Mouse (Mus musculus): Measurements from ENCODE around the gene Galnt5.

The Galnt5 gene

DNA sequence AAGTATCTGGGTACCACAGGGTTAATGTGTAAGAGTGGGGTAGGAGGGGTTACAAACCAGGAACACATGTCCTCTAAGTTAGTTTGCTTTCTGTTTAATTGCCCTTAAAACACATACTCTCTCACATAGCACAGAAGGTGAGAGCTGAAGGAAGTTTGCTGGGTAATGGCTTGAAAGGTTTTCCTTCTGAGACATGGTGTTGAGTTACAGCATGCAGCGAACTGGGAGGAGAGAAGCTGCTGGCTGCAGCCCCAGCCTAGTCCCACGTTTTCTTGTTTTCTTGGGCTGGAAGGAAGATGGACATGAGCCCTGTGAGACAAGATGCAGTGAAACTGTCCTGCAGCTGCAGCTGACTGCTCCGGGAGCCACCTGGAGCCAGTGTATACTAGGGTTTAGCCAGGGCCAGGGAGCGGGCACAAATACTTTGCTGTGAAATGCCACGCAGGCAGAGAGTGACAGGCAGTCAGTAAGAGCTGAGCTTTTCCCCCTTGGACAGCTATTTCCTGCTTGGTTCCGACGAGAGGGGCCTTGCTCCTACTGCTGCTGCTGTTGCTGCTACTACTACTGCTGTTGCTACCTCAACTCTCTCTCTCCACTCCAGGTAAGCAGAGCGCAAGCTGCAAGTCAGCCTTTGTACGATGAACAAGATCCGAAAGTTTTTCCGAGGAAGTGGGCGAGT lies at the start of gene Galnt5:
Galnt5 (plus strand) TSS at position 133 of the 679 bp plus-strand sequence.
- no peak for DNase-seq

DNA sequence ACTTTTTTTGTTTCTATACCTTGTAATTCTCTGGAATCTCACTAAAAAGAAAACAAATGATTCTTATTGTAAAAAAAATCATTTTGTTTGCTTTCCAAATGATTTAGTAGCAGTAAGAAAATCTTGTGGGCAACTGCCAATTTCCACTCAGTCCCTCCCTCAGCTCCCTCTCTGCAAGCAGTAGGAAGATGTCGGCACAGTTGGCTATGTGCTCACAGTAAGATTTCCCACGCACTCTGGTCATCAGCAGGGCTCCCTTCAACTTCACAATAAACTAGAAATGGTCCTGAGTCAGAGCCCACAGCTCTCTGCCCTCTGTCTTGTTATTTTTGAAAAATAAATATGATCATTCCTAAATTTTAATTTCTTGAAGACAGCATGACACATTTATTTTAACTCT lies 46.1 kb upstream of the Galnt5 start:
- no peak for DNase-seq

DNA sequence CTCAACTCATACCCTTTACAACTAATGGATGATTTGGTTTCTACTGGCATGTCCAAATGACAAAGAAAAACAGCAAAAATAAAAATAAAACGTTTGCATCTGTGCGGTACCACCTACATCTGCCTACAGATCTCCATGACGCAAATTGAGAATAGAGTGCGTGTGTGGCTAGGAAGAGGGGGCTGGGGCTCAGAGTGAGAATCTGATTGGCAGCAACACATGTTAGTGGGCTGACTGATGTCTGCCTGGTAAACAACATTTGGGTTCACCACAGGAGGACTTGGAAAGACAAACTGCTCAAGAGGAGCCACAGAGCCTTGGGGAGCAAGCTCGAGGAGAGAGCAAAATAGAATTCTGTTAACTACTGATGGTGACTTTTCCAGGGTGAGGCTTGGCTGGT lies 36.9 kb upstream of the Galnt5 start:
- DNase-seq: no peak

DNA sequence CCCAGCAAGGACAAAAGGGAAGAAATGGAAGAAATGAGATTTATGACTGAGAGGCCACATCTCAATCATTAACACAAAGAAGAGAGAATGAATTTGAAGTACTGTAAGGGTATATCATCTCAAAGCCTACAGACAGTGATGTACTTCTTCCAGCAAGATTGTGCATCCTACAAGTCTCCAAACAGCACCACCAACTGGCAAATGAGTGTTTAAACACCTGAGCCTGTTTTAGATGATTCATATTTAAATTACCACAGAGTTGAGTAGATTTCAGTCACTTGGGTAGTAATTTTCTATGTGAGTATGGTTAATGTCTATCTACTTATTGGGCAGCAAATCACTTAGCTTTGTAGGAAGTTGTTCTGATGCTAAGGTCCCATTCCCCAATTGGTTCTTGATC lies 15.4 kb upstream of the Galnt5 start:
- no peak for DNase-seq

DNA sequence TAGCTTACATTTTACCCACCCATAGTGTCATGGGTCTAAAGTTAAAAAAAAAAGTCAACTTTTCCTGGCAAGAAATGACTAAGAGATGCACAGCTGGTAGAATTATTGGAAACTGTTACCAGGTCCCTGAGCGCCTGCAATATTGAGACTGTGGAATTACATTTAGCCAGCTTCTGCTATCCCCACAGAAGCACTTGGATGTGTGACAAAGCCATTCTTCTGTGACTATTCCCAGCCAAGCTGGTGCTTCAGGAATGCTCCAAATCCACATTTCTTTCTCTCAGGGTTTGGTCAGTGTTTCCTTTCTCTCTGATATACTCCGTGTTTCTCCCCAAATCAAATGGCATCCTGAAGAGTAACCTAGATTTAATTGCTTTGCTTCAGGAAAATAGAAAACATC lies 6.6 kb upstream of the Galnt5 start:
- no peak for DNase-seq

DNA sequence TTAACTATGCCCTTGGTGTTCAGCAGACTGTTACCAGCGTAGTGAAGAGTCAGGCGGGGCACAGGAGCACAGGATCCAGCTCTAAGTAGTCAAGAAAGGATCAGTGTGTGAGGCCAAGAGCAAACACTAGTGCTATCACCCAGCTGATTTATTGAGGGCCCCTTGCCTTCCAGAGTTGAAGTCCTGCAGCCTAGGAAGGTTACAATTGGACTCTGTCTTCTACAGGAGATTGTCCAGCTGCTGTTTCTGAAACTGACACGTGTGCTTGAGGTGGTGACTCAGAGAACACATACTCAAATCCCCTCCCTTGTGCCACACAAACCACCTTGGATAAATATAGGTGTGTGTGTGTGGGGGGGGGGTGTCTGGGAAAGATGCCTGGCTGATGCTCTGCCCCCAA lies 3.8 kb downstream of the Galnt5 start:
- no peak for DNase-seq

DNA sequence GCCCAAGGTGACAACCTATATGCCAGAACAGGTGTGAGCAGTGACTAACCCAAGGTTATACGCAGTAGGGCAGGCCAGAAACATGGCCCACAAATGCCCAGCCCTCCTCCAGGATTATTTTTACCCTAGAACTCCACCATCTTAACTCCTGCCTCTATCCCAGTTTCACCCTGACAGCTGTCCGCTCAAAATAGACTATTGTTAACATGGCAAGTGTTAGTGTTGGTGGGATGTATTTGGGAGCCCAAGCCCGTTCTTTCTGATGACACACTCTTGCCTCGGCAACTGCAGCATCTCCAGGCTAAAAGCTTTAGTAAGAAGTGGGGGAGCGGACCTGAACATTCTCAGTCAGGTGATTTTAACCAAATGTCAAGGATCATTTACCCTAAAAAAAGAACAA lies 9.4 kb downstream of the Galnt5 start:
- no peak for DNase-seq

DNA sequence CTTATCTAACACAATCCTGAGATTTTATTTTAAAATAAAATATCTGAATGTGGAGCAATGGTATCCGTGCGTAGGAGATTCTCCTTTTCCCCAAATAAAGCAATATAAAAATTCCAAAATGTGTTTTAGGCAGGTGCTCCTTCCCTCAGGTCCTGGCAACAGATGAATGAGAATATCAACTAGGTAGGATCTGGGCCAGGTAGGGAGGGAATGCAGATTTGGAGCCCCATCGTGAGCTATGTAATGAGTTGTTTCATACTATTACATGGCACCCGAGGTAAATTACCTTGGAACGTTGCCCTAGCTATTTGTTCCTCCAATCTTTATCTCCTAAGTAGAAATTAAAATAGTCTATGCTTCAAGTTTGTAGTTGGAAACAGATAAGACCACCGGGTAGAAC lies 25.9 kb downstream of the Galnt5 start:
- no peak for DNase-seq

DNA sequence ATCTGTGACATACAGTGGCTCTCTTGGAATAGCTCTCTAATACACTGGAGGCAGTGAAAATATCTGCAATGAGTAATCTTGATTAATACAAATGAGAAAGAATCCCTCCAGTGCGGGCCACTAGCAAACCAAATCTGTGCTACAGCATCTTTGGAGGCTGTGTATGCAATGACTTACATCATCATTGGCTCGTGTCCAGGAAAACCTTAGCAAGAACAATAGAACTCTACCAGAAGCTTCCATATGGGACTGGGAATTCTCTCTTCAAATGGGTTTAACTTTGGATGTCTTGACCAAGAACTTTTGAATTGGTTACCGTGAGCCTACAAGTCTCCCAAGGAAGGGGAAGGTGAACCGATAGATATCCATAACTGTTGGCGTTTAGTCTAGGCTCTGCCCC lies 29.1 kb downstream of the Galnt5 start:
- no peak for DNase-seq

DNA sequence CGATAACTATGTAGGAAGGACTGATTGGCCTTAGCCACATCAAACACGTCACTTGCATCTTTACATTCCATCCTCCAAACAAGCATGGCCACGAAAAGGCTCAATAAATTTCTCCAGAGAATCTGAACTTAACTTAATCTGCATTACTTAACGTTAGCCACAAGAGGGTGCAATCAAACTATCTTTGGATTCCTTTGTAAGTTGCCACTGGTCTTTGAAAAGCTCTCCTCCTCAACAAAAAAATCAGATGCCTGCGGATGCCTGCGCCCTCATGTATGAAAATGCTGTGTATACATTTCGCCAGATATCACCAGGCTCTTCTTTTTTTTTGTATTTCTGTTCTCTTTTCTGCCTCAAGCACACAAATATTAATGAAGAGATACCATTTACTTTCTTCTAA lies 31.7 kb downstream of the Galnt5 start:
- DNase-seq: no peak

DNA sequence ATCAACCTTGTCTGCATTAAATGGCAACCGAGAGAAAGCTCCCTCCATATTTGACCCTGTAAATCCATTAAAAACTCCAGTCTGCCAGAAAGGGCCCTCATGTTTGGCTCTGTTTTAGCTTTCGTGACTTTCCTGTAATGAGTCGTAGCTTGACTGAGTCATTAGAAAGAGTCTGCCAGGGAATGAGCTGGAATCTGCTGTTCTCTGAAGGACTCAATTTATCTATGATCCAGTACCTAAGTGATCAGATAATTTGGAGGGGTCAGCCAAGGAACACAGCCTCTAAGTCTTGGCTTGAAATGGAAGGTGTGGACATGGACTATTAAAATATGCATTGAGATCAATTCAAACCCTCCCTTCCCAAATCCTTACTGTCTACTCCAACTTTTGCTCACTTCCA lies 33.7 kb downstream of the Galnt5 start:
- DNase-seq: no peak

DNA sequence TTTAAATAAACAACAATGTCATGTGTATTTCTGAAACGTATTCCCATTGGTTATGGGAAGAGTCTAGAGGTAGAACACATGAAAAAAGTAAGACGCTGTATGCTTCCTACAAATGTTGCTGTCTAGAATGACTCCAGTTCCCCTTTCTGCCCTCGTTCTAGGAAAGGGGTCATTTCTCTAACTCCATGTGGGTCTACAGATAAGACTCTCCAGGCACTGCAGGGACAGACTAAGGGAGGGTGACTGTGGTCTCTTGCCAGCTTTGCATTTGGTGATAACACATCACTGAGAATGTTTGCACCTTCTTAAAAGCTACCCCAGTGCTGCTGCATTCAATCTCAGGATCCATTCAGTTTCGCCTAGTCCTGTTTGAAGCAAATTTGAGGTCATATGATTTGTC lies 38.0 kb downstream of the Galnt5 start:
- DNase-seq: no peak

DNA sequence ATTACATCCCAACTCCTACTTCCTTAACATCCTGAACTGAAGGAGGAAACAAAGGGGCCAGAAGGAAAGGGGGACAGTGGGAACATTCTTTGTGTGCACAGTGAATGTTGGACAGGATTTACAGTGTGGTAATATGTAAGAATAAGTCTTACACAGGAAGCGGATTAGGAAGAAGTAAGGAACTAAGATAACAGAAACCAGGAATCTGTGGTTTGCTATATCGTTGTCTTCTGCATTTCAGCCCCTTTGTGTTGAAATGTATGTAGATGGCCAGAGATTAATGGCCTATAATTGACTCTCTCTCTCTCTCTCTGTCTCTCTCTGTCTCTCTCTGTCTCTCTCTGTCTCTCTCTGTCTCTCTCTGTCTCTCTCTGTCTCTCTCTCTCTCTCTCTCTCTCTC lies 39.2 kb downstream of the Galnt5 start:
- DNase-seq: no peak

DNA sequence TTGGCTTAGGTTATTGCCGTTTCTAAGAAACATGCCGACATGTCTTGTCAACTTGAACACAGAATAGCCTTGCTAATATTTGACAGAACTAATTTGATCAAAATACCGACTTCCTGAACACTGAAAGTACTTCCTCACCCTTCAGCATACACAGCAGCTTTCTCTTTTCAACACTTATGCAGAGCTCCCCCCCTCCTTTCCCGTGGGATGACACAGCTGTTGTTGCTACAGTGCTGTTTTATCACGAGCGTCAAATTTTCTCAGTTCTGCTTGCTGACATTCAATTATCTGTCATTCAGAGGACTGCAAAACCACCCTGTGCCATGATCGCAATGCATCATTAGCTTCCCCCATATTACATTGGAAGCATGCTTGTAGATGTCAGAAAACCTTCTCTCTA lies 44.2 kb downstream of the Galnt5 start:
- DNase-seq: peak; percentile 8

DNA sequence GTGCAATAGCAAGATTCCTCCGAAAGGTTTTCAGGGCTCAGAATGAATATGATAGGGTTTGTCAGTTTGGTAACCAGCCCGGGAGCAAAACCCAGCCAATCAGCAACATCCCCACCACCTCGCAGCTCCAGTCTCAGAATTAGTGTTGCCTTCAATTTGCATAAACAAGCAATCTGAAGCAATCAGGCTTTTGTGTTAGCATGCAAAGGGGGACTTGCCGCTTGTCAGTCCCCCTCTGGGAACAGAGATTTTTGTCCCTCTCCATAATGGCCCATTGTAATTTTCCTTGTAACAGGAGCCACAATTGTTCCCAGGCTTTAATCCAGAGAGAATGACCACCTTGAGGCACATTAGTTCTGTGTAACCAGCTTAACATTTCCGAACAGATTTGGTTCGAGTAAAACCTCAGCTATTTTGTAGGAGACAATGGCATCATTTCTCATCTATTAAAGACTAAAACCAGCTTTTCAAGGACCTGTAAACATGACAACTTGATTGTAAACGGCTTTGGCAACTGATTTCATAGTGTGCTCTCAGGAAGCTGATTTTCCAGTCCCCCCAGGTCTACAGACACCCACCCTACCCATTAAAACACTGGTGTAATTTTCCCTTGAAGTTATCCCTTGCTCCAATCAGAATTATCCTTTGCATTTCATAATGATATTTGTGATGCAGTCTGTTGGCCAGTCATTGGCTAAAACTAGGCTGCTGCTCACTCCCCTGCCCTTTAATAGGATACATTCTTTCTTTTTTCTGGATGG lies 55.3 kb downstream of the Galnt5 start, which contains the start of gene Ermn:
Ermn (minus strand) TSS at position 44 of the 761 bp plus-strand sequence.
- no peak for DNase-seq

DNA sequence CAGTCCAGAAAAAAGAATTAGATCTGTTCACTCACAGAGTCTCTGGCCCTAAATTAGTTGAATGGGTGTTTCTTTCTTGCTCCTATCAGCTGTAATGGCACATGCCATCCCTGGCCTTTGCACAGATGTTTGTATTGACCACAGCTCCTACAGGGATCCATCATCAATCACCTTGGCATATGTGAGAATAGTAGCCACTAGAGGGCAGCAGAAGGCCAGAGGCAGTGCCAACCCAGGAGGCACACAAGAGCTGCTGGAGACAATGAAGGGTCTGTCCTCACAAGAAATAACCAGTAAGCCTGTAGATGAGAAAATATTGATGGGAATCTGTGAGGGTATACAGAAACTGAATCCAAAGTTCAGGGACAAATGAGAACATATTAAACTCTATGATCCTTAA lies 57.7 kb downstream of the Galnt5 start:
- DNase-seq: peak; percentile 19

DNA sequence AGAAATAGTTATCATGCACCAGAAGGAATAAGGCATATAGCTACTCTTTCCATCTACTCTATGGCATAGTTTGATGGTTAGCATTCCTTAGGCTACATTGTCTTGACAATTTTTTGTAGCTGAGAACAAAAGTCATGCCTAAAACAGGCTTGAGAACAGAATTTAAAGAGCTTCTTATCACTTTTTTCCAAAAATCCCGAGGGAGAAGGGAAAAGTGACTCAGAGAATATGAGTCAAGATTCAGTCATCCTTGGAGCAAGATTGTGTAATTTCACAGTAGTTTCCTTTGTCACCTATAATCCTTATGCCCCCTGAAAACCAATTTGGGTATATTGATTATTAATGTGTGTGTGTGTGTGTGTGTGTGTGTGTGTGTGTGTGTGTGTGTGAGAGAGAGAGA lies 82.2 kb downstream of the Galnt5 start:
- DNase-seq: no peak

DNA sequence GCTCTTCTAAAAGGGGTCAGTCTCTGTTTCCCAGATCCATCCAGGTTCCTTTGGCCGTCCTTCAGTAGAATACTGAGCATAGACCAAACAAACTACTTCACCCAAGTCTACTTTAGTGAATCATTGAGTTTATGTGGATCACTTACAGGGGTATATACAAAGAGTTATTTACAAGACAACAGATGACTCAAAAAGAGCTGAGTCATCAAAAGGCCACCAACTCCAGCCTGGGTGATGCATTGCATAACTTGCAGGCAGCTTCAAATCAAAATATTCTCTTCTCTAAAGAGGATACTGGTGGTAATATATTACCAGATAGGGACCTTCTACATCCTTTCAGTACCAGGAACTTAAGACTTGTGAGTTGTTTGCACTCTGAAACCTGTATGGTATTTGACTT lies 88.7 kb downstream of the Galnt5 start:
- no peak for DNase-seq

DNA sequence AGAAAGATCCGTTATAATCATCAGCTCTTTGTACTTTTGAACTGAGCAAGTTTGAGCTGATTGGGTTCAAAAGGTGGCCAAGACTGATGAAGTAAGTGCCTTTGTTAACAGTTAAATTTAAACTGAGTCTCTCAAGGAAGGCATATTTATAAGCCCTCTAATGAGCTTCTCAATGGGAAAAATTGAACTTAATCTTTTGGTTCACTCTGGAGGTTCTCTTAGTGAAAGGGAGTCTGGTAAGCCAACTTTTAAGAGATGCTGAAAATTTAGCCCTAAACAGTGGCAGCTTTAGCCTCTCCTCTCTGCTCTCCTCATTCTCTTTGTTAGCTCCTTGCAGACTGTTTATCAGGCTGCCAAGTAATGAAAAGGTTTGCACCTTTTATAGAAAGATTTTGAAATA lies 97.1 kb downstream of the Galnt5 start:
- no peak for DNase-seq

All from right cerebral cortex, postnatal 4 days (tissue).